Mouse (Mus musculus): ENCODE data around the gene Apoh. TPM values are rescaled to one million over a fixed set of nuclear protein-coding genes. Genes with fewer than 3 reads are reported as not detected.

The Apoh gene
- total and polyA plus RNA-seq, 3 experiments, result 0.95 TPM; not detected in 2

- peak within 1 kb of the TSS; percentile 27 to 50 (median 44) for H3K4me3 ChIP-seq (replicated peaks in 1 of 3; ENCODE audit: low read depth in 2 of 3, low read length in 2 of 3, poor library complexity in 1 of 3)
- H3K9ac ChIP-seq (ENCODE audit: insufficient read depth, low read depth), result peak within 1 kb of the TSS; percentile 42
- peak; percentile 100 for DNase-seq (ENCODE audit: extremely low read depth)
- peaks cover 0 to 15% of the 10 kb centered on the region in 2 experiments; a peak in 3 of 4 replicates for H3K4me1 ChIP-seq (ENCODE audit: control insufficient read depth in 1 of 2, insufficient read depth in 2 of 2)
- H3K27ac ChIP-seq (ENCODE audit: insufficient read depth, low read depth), result no peak within 1 kb of the TSS
- H3K27me3 ChIP-seq (replicated peaks), result peaks cover 26% of the 10 kb centered on the region
- no peaks in the 10 kb centered on the region for H3K36me3 ChIP-seq (replicated peaks in 1 of 2; ENCODE audit: control insufficient read depth in 1 of 2, insufficient read depth in 1 of 2, low read length in 1 of 2)
- in situ Hi-C loops (cut with MboI; ENCODE audit: low pct_ligation_motif_present, low pct_unique_long_range_greater_than_20kb, low sequenced_read_pairs), result loop anchor here (5.0 to 25.0 kb wide), 2 partner anchors 558 to 913 kb away; no protein-coding TSS in a partner anchor
- H3K79me2 ChIP-seq (replicated peaks; ENCODE audit: control insufficient read depth, extremely low read depth, insufficient read depth, poor library complexity, severe bottlenecking), result no peaks in the 10 kb centered on the region
- H3K4me2 ChIP-seq (ENCODE audit: insufficient read depth, low read depth, poor library complexity, severe bottlenecking), result peak within 1 kb of the TSS; percentile 89
- dilution Hi-C loops (cut with MboI; ENCODE audit: extremely low pct_ligation_motif_present, extremely low pct_unique_long_range_greater_than_20kb, low sequenced_read_pairs), result no loop called here
- TF ChIP-seq ZMIZ1 (IDR thresholded peaks at IDR 0.05; ENCODE audit: low read depth, low read length), result no peak
- peak; percentile 85 for TF ChIP-seq E2F4 (IDR thresholded peaks at IDR 0.05; ENCODE audit: insufficient replicate concordance, low read depth, low read length)
- TF ChIP-seq NRF1 (IDR thresholded peaks at IDR 0.05; ENCODE audit: low read depth, low read length), result peak; percentile 93
- no peak for TF ChIP-seq CHD2 (IDR thresholded peaks at IDR 0.05; ENCODE audit: low read length)
- TF ChIP-seq KAT2A (IDR thresholded peaks at IDR 0.05; ENCODE audit: insufficient replicate concordance, low read length), result no peak
- peak; percentile 97 for TF ChIP-seq MXI1 (IDR thresholded peaks at IDR 0.05; ENCODE audit: low read depth, low read length)
- TF ChIP-seq POLR2A (IDR thresholded peaks at IDR 0.05; ENCODE audit: low read depth, low read length), result peak; percentile 51; the same call in 1 of the 2 replicates
- peak; percentile 25; the same call in 1 of the 2 replicates for TF ChIP-seq SIN3A (IDR thresholded peaks at IDR 0.05; ENCODE audit: low read length)
- peak; percentile 85 for TF ChIP-seq ELF1 (IDR thresholded peaks at IDR 0.05; ENCODE audit: low read depth, low read length)
- TF ChIP-seq MAZ (IDR thresholded peaks at IDR 0.05; ENCODE audit: low read depth, low read length), result 0 out of 2 replicates have a peak, but pooled peaks have one; percentile 10
- H3K9me3 ChIP-seq (replicated peaks; ENCODE audit: low read length), result no peaks in the 10 kb centered on the region
These were observed 81.9 kb downstream of the Apoh start, which contains the start of gene Cep112 for GRCm38 (mm10) chr11:108424889-108425591. TSS of gene Cep112 (plus strand) at chr11:108425192.

GRCm38 (mm10) chr11:108425592-108425921 lies 82.4 kb downstream of the Apoh start:
- dilution Hi-C loops (cut with MboI; ENCODE audit: extremely low pct_ligation_motif_present, extremely low pct_unique_long_range_greater_than_20kb, low sequenced_read_pairs), result no loop called here
- DNase-seq (ENCODE audit: extremely low read depth), result no peak
- no peak overlapping the region for H3K9ac ChIP-seq (ENCODE audit: insufficient read depth, low read depth)
- H3K4me2 ChIP-seq (ENCODE audit: insufficient read depth, low read depth, poor library complexity, severe bottlenecking), result peak overlapping the region; percentile 24; the same call in 1 of the 2 replicates
- peaks cover 0 to 15% of the 10 kb centered on the region in 2 experiments; a peak in 3 of 4 replicates for H3K4me1 ChIP-seq (ENCODE audit: control insufficient read depth in 1 of 2, insufficient read depth in 2 of 2)
- TF ChIP-seq CTCF (conservative IDR thresholded peaks at IDR 0.05 in 1 of 2, IDR thresholded peaks at IDR 0.05 in 1 of 2; ENCODE audit: low read depth in 2 of 2, low read length in 2 of 2) (no peak), ELF1 (IDR thresholded peaks at IDR 0.05; ENCODE audit: low read depth, low read length) (no peak), GABPA (IDR thresholded peaks at IDR 0.05; ENCODE audit: insufficient replicate concordance, low read depth, low read length) (no peak), RAD21 (IDR thresholded peaks at IDR 0.05; ENCODE audit: low read depth, low read length) (no peak), NELFE (IDR thresholded peaks at IDR 0.05; ENCODE audit: low read depth, low read length) (no peak), MEF2A (IDR thresholded peaks at IDR 0.05; ENCODE audit: borderline replicate concordance, low read depth, low read length) (no peak), ZMIZ1 (IDR thresholded peaks at IDR 0.05; ENCODE audit: low read depth, low read length) (no peak), NRF1 (IDR thresholded peaks at IDR 0.05; ENCODE audit: low read depth, low read length) (no peak), JUND (conservative IDR thresholded peaks at IDR 0.05; ENCODE audit: low read depth, low read length) (no peak), CHD2 (IDR thresholded peaks at IDR 0.05; ENCODE audit: low read length) (no peak), UBTF (IDR thresholded peaks at IDR 0.05; ENCODE audit: low read depth, low read length) (no peak), ETS1 (conservative IDR thresholded peaks at IDR 0.05; ENCODE audit: low read depth, low read length) (no peak), USF2 (conservative IDR thresholded peaks at IDR 0.05; ENCODE audit: low read depth, low read length) (no peak), PAX5 (IDR thresholded peaks at IDR 0.05; ENCODE audit: low read length) (no peak)
- no peaks in the 10 kb centered on the region for H3K79me2 ChIP-seq (replicated peaks; ENCODE audit: control insufficient read depth, extremely low read depth, insufficient read depth, poor library complexity, severe bottlenecking)
- peak overlapping the region in 2 of 3 experiments; percentile 27 to 50 for H3K4me3 ChIP-seq (replicated peaks in 1 of 3; ENCODE audit: low read depth in 2 of 3, low read length in 2 of 3, poor library complexity in 1 of 3)
- no peaks in the 10 kb centered on the region for H3K9me3 ChIP-seq (replicated peaks; ENCODE audit: low read length)
- in situ Hi-C loops (cut with MboI; ENCODE audit: low pct_ligation_motif_present, low pct_unique_long_range_greater_than_20kb, low sequenced_read_pairs), result no loop called here
- H3K27ac ChIP-seq (ENCODE audit: insufficient read depth, low read depth), result no peak overlapping the region
- peaks cover 28% of the 10 kb centered on the region for H3K27me3 ChIP-seq (replicated peaks)
- H3K36me3 ChIP-seq (replicated peaks in 1 of 2; ENCODE audit: control insufficient read depth in 1 of 2, insufficient read depth in 1 of 2, low read length in 1 of 2), result no peaks in the 10 kb centered on the region

All from CH12.LX (cell line).